Comparison of ENCODE assay signal across 17 mouse cellular contexts in the genomic region with DNA sequence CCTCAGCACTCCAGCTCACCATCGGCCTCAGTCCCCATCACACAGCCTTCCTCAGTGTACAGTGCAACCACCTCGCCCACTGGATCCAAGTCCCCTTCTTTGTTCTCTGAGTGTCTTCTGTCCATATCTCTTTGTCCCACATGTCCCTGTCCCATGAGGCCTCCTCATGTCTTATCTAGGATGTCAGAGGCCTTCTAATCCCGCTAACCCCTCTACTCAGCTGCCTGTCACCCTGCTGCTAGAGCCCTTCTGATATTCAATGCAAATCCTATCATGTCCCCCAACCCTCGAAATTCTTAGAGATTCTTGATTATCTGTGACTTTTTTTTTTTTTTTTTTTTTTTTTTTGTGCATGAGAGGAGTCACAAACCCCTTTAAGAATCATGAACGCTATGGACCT. TPM values are rescaled to one million over a fixed set of nuclear protein-coding genes. Genes with fewer than 3 reads are reported as not detected.
DNase-seq lines count a peak whose midpoint lies in the region; ATAC-seq and TF ChIP-seq lines count a peak whose summit lies in the region.
"Had no signal": no experiment of that assay in that cellular context is flagged by ENCODE, and none has a peak within 500 bp of the region (broad histone marks: within the 10 kb centered on the region; RNA-seq: fewer than 3 reads in every experiment).

No protein-coding gene starts in this region.

- peak overlapping the region; percentile 61 for H3K4me3 ChIP-seq in gastrocnemius, adult 2 months
- H3K4me3 ChIP-seq in megakaryocyte, embryonic 14.5 days (replicated peaks), result peak overlapping the region; percentile 50
- no peak overlapping the region for H3K4me3 ChIP-seq in liver, embryonic 14.5 days (ENCODE audit: insufficient read depth in 1 of 2, low read depth in 2 of 2, low read length in 2 of 2)
- H3K4me3 ChIP-seq in embryonic facial prominence, embryonic 10.5 days, result no peak overlapping the region
- H3K4me3 ChIP-seq: embryonic facial prominence, embryonic 13.5 days; layer of hippocampus, adult 2 months; limb, embryonic 13.5 days had no signal

- H3K27me3 ChIP-seq in megakaryocyte, embryonic 14.5 days (replicated peaks), result no peaks in the 10 kb centered on the region
- H3K27me3 ChIP-seq in liver, embryonic 14.5 days (ENCODE audit: control insufficient read depth, insufficient read depth, low read length), result no peaks in the 10 kb centered on the region
- H3K27me3 ChIP-seq in embryonic facial prominence, embryonic 10.5 days (replicated peaks; ENCODE audit: low read depth, poor library complexity, severe bottlenecking), result no peaks in the 10 kb centered on the region
- H3K27me3 ChIP-seq: CH12.LX; embryonic facial prominence, embryonic 13.5 days; limb, embryonic 13.5 days had no signal

- peaks cover 26% of the 10 kb centered on the region for H3K4me1 ChIP-seq in megakaryocyte, embryonic 14.5 days
- H3K4me1 ChIP-seq in liver, embryonic 14.5 days (replicated peaks; ENCODE audit: control insufficient read depth in 2 of 2, insufficient read depth in 2 of 2, low read length in 1 of 2), result peaks cover 17 to 33% of the 10 kb centered on the region in 2 experiments
- H3K4me1 ChIP-seq in embryonic facial prominence, embryonic 10.5 days, result no peaks in the 10 kb centered on the region
- H3K4me1 ChIP-seq: embryonic facial prominence, embryonic 13.5 days; limb, embryonic 13.5 days had no signal

- TF ChIP-seq CTCF in gastrocnemius, adult 2 months (IDR thresholded peaks at IDR 0.05), result no peak
- TF ChIP-seq CTCF in liver, embryonic 14.5 days (IDR thresholded peaks at IDR 0.05; ENCODE audit: low read depth), result no peak

- H3K4me2 ChIP-seq in liver, embryonic 14.5 days (ENCODE audit: low read depth), result peak overlapping the region; percentile 39
- H3K4me2 ChIP-seq: embryonic facial prominence, embryonic 13.5 days; limb, embryonic 13.5 days had no signal

- peaks cover 90% of the 10 kb centered on the region for H3K36me3 ChIP-seq in megakaryocyte, embryonic 14.5 days (replicated peaks; ENCODE audit: low read length)
- H3K36me3 ChIP-seq in liver, embryonic 14.5 days (replicated peaks; ENCODE audit: control insufficient read depth, insufficient read depth, low read depth), result peaks cover 2% of the 10 kb centered on the region
- peaks cover 82% of the 10 kb centered on the region for H3K36me3 ChIP-seq in embryonic facial prominence, embryonic 10.5 days (replicated peaks)

- intact Hi-C loops in gastrocnemius, adult 2 months (cut with DNase I), result no loop called here

- no peaks in the 10 kb centered on the region for H3K9me3 ChIP-seq in megakaryocyte, embryonic 14.5 days
- no peaks in the 10 kb centered on the region for H3K9me3 ChIP-seq in liver, embryonic 14.5 days (ENCODE audit: control insufficient read depth, low read length)
- no peaks in the 10 kb centered on the region for H3K9me3 ChIP-seq in embryonic facial prominence, embryonic 10.5 days
- H3K9me3 ChIP-seq: embryonic facial prominence, embryonic 13.5 days; limb, embryonic 13.5 days had no signal

- TF ChIP-seq EP300 in liver, embryonic 14.5 days (IDR thresholded peaks at IDR 0.05; ENCODE audit: low read depth), result peak; percentile 85

- 11% methylated on average over 5 of the region's 5 CpGs for WGBS in liver, embryonic 14.5 days (ENCODE audit: insufficient replicate concordance)
- WGBS in embryonic facial prominence, embryonic 10.5 days, result 90% methylated on average over 5 of the region's 5 CpGs

- peak; percentile 22 for DNase-seq in gastrocnemius, adult 2 months
- DNase-seq in gastrocnemius, postnatal 25 days, result no peak
- DNase-seq in liver, embryonic 14.5 days (ENCODE audit: low read depth in 3 of 3, low spot score in 3 of 3), result peak; percentile 61 to 68 (median 67)
- no peak for DNase-seq in embryonic facial prominence, embryonic 10.5 days (ENCODE audit: low spot score)
- no peak for DNase-seq in adrenal gland, adult 8-10 months
- no peak for DNase-seq in adrenal gland, adult 18-20 months (ENCODE audit: low spot score in 2 of 2)
- DNase-seq: adrenal gland, postnatal 25 days; cerebellum, adult 8-10 months; kidney, adult 18-20 months; kidney, postnatal 10 days; right cerebral cortex, adult 18-20 months had no signal

- peak overlapping the region; percentile 94 for H3K27ac ChIP-seq in gastrocnemius, adult 2 months
- H3K27ac ChIP-seq in liver, embryonic 14.5 days, result peak overlapping the region; percentile 21
- no peak overlapping the region for H3K27ac ChIP-seq in embryonic facial prominence, embryonic 10.5 days (replicated peaks)
- H3K27ac ChIP-seq: embryonic facial prominence, embryonic 13.5 days; layer of hippocampus, adult 2 months; limb, embryonic 13.5 days had no signal

- ATAC-seq in megakaryocyte, adult 5-6 weeks (ENCODE audit: poor library complexity, severe bottlenecking), result no peak
- peak; percentile 92 for ATAC-seq in liver, embryonic 14.5 days (ENCODE audit: insufficient read depth)

- H3K9ac ChIP-seq in liver, embryonic 14.5 days (replicated peaks), result peak overlapping the region; percentile 1; the same call in 1 of the 2 replicates
- H3K9ac ChIP-seq: embryonic facial prominence, embryonic 13.5 days; limb, embryonic 13.5 days had no signal

RNA-seq across cellular contexts. Expression of a gene that starts 22.7 kb away (rescaled TPM):
- 1 to 10 TPM; 7.4 to 8.5 TPM for total RNA-seq in gastrocnemius, adult 2 months (2021)
- total RNA-seq in gastrocnemius, postnatal 25 days (2021), result 1 to 10 TPM; 6.7 to 6.9 TPM
- polyA plus RNA-seq in megakaryocyte, embryonic 14.5 days (2012; ENCODE audit: insufficient read depth, low replicate concordance), result 5.1 and 9.2 TPM in 2 replicates
- 43.4 and 44.7 TPM in 2 replicates for total RNA-seq in megakaryocyte, adult 5-6 weeks (2015)
- total RNA-seq in megakaryocyte, adult 5-6 weeks (2017), result 39.9 and 52.2 TPM in 2 replicates
- polyA plus RNA-seq in liver, embryonic 14.5 days (2012; rRNA removed), result 8.7 and 10.7 TPM in 2 replicates
- 15.3 and 16.9 TPM in 2 replicates for polyA plus RNA-seq in liver, embryonic 14.5 days (2014; fragmentation: Nextera tagmentation; extraction: Ambion mirVana)
- polyA plus RNA-seq in embryonic facial prominence, embryonic 10.5 days (2016; fragmentation: Nextera tagmentation; extraction: Ambion mirVana), result 46.6 and 47.3 TPM in 2 replicates
- 10 to 100 TPM; 17.8 to 24.9 (median 20.1) TPM for total RNA-seq in adrenal gland, adult 8-10 months (2022)
- 10 to 100 TPM; 16.3 to 16.9 TPM for total RNA-seq in adrenal gland, adult 18-20 months (2021)

RNA-seq across cellular contexts. Expression of a gene that starts 23.9 kb away (rescaled TPM):
- 1,000 to 10,000 TPM; 2,669 to 2,908 TPM for total RNA-seq in gastrocnemius, adult 2 months (2021)
- total RNA-seq in gastrocnemius, postnatal 25 days (2021), result 1,000 to 10,000 TPM; 2,083 to 2,117 TPM
- polyA plus RNA-seq in megakaryocyte, embryonic 14.5 days (2012; ENCODE audit: insufficient read depth, low replicate concordance), result 2.6 and 10.2 TPM in 2 replicates
- 2.4 and 3.1 TPM in 2 replicates for total RNA-seq in megakaryocyte, adult 5-6 weeks (2015)
- total RNA-seq in megakaryocyte, adult 5-6 weeks (2017), result 4.7 and 6.2 TPM in 2 replicates
- 18.2 and 22.4 TPM in 2 replicates for polyA plus RNA-seq in liver, embryonic 14.5 days (2012; rRNA removed)
- 19.6 and 20.6 TPM in 2 replicates for polyA plus RNA-seq in liver, embryonic 14.5 days (2014; fragmentation: Nextera tagmentation; extraction: Ambion mirVana)
- 36.6 and 39.8 TPM in 2 replicates for polyA plus RNA-seq in embryonic facial prominence, embryonic 10.5 days (2016; fragmentation: Nextera tagmentation; extraction: Ambion mirVana)
- 100 to 1,000 TPM in 2 of 4 experiments, 10 to 100 TPM in 2; 73.8 to 119 (median 95.8) TPM for total RNA-seq in adrenal gland, adult 8-10 months (2022)
- 10 to 100 TPM; 71.0 to 86.3 TPM for total RNA-seq in adrenal gland, adult 18-20 months (2021)

RNA-seq across cellular contexts. Expression of a gene that starts 49.1 kb away (rescaled TPM):
- 100 to 1,000 TPM in 1 of 2 experiments, 10 to 100 TPM in 1; 97.8 to 124 TPM for total RNA-seq in gastrocnemius, adult 2 months (2021)
- total RNA-seq in gastrocnemius, postnatal 25 days (2021), result 100 to 1,000 TPM; 102 to 145 TPM
- 2.8 and 4.3 TPM in 2 replicates for polyA plus RNA-seq in megakaryocyte, embryonic 14.5 days (2012; ENCODE audit: insufficient read depth, low replicate concordance)
- total RNA-seq in megakaryocyte, adult 5-6 weeks (2015), result 29.8 and 34.5 TPM in 2 replicates
- 30.0 and 31.4 TPM in 2 replicates for total RNA-seq in megakaryocyte, adult 5-6 weeks (2017)
- 9.7 and 15.1 TPM in 2 replicates for polyA plus RNA-seq in liver, embryonic 14.5 days (2012; rRNA removed)
- 22.3 and 22.4 TPM in 2 replicates for polyA plus RNA-seq in liver, embryonic 14.5 days (2014; fragmentation: Nextera tagmentation; extraction: Ambion mirVana)
- 38.0 and 43.2 TPM in 2 replicates for polyA plus RNA-seq in embryonic facial prominence, embryonic 10.5 days (2016; fragmentation: Nextera tagmentation; extraction: Ambion mirVana)
- total RNA-seq in adrenal gland, adult 8-10 months (2022), result 10 to 100 TPM; 39.6 to 49.2 (median 43.8) TPM
- 10 to 100 TPM; 38.1 to 41.2 TPM for total RNA-seq in adrenal gland, adult 18-20 months (2021)

RNA-seq across cellular contexts. Expression of a gene that starts 50.7 kb away (rescaled TPM):
- not detected for total RNA-seq in gastrocnemius, adult 2 months (2021)
- not detected for total RNA-seq in gastrocnemius, postnatal 25 days (2021)
- polyA plus RNA-seq in megakaryocyte, embryonic 14.5 days (2012; ENCODE audit: insufficient read depth, low replicate concordance), result 1.3 TPM in 1 of 2 replicates, not detected in the other
- not detected in 2 replicates for total RNA-seq in megakaryocyte, adult 5-6 weeks (2015)
- not detected in 2 replicates for total RNA-seq in megakaryocyte, adult 5-6 weeks (2017)
- polyA plus RNA-seq in liver, embryonic 14.5 days (2012; rRNA removed), result 0.01 TPM in 1 of 2 replicates, not detected in the other
- not detected in 2 replicates for polyA plus RNA-seq in liver, embryonic 14.5 days (2014; fragmentation: Nextera tagmentation; extraction: Ambion mirVana)
- polyA plus RNA-seq in embryonic facial prominence, embryonic 10.5 days (2016; fragmentation: Nextera tagmentation; extraction: Ambion mirVana), result 2.1 and 2.5 TPM in 2 replicates
- total RNA-seq in adrenal gland, adult 8-10 months (2022), result 1 to 10 TPM in 2 of 4 experiments, under 1 TPM in 2; 0.59 to 1.3 (median 1.0) TPM
- total RNA-seq in adrenal gland, adult 18-20 months (2021), result 1 to 10 TPM in 1 of 2 experiments, under 1 TPM in 1; 0.83 to 1.1 TPM

Comparison
In these comparisons a context has a peak if more than half of its experiments do, and no peak if none do; other contexts are left out.
1. DNase-seq: peak in gastrocnemius, adult 2 months (single experiment) and liver, embryonic 14.5 days (3 of 3); none in gastrocnemius, postnatal 25 days (single experiment), embryonic facial prominence, embryonic 10.5 days (single experiment), adrenal gland, adult 8-10 months (single experiment) and adrenal gland, adult 18-20 months (0 of 2).
2. H3K4me3 ChIP-seq: peak in gastrocnemius, adult 2 months (single experiment) and megakaryocyte, embryonic 14.5 days (single experiment); none in liver, embryonic 14.5 days (0 of 2) and embryonic facial prominence, embryonic 10.5 days (single experiment).
3. RNA of a gene that starts 23.9 kb away (total RNA-seq): 2,669 to 2,908 TPM in gastrocnemius, adult 2 months and 2,083 to 2,117 TPM in gastrocnemius, postnatal 25 days; 73.8 to 119 TPM in adrenal gland, adult 8-10 months, 71.0 to 86.3 TPM in adrenal gland, adult 18-20 months and 2.4 to 6.2 TPM in megakaryocyte, adult 5-6 weeks; every median in the first group is over 10 times any median in the second.